10 mouse cellular contexts compared by ENCODE assay signal in the genomic region with DNA sequence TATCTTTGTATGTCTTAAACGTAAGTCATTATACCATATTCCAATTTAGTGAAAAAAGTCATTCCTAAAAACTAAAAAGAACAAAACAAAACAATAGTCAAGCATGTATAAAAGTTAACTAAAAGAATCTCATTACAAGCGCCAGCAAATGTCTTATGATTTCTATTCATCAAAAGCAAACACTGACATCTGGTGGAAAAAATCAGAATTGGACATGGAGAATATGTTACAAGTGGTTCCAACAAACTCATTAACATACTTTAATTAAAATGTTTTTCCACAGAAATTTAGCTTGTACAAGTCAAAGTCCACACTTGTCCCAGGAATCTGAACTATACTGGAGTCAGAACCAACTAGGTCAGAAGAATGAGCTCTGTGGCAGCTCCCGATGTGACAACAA. TPM values are rescaled to one million over a fixed set of nuclear protein-coding genes. Genes with fewer than 3 reads are reported as not detected.
DNase-seq lines count a peak whose midpoint lies in the region; ATAC-seq and TF ChIP-seq lines count a peak whose summit lies in the region.
"Had no signal": no experiment of that assay in that cellular context is flagged by ENCODE, and none has a peak within 500 bp of the region (broad histone marks: within the 10 kb centered on the region; RNA-seq: fewer than 3 reads in every experiment).

No protein-coding gene starts in this region.

- no peak overlapping the region for H3K4me3 ChIP-seq in kidney, postnatal 0 days (replicated peaks; ENCODE audit: low read depth, low read length)
- H3K4me3 ChIP-seq: heart, embryonic 12.5 days had no signal

- no peak overlapping the region for H3K4me2 ChIP-seq in kidney, postnatal 0 days (ENCODE audit: low read length)
- H3K4me2 ChIP-seq: heart, embryonic 12.5 days had no signal

- TF ChIP-seq CTCF in kidney, postnatal 0 days (IDR thresholded peaks at IDR 0.05; ENCODE audit: low read depth), result peak; percentile 76

- H3K9ac ChIP-seq in kidney, postnatal 0 days (ENCODE audit: low read depth, low read length), result no peak overlapping the region
- H3K9ac ChIP-seq: heart, embryonic 12.5 days had no signal

- no peaks in the 10 kb centered on the region for H3K27me3 ChIP-seq in kidney, postnatal 0 days (ENCODE audit: insufficient read depth, low read length)
- H3K27me3 ChIP-seq: heart, embryonic 12.5 days had no signal

- peak; percentile 46 for DNase-seq in embryo, embryonic 11 days
- no peak for DNase-seq in embryo, embryonic 10 days (ENCODE audit: low spot score)
- peak; percentile 74 for DNase-seq in kidney, postnatal 0 days (ENCODE audit: low spot score)
- no peak for DNase-seq in kidney, adult 11 months
- peak; percentile 53 for DNase-seq in 416B (ENCODE audit: low read depth)
- no peak for DNase-seq in heart, postnatal 25 days (ENCODE audit: low spot score)
- no peak for DNase-seq in spleen, postnatal 14 days (ENCODE audit: low spot score in 2 of 2)
- DNase-seq: adrenal gland, adult 8-10 months had no signal

- no peaks in the 10 kb centered on the region for H3K4me1 ChIP-seq in kidney, postnatal 0 days (replicated peaks; ENCODE audit: insufficient read depth, low read length)
- H3K4me1 ChIP-seq: heart, embryonic 12.5 days had no signal

- intact Hi-C loops in heart, postnatal 25 days (cut with DNase I), result no loop called here

- 78% methylated on average over 3 of the region's 3 CpGs for WGBS in kidney, postnatal 0 days

- peaks cover 36% of the 10 kb centered on the region for H3K36me3 ChIP-seq in kidney, postnatal 0 days (ENCODE audit: insufficient read depth, low read length)

- H3K9me3 ChIP-seq in kidney, postnatal 0 days (replicated peaks; ENCODE audit: low read length), result no peaks in the 10 kb centered on the region
- H3K9me3 ChIP-seq: heart, embryonic 12.5 days had no signal

- no peak overlapping the region for H3K27ac ChIP-seq in kidney, postnatal 0 days

- ATAC-seq in kidney, postnatal 0 days (replicated peaks; ENCODE audit: low FRiP score, low read depth), result no peak
- peak; percentile 58; the same call in 1 of the 2 replicates for ATAC-seq in common myeloid progenitor, adult 5-6 weeks (replicated peaks; ENCODE audit: low read depth, poor library complexity, severe bottlenecking)

RNA-seq across cellular contexts. Expression of gene Mmadhc, which starts 11.8 kb away (rescaled TPM):
- polyA plus RNA-seq in kidney, postnatal 0 days (2015; fragmentation: Nextera tagmentation; extraction: Ambion mirVana), result 158 and 167 TPM in 2 replicates
- 70.0 and 82.7 TPM in 2 replicates for total RNA-seq in common myeloid progenitor, adult 5-6 weeks (2017)
- 100 to 1,000 TPM; 161 to 168 TPM for total RNA-seq in heart, postnatal 25 days (2021)

Comparison
In these comparisons a context has a peak if more than half of its experiments do, and no peak if none do; other contexts are left out.
1. DNase-seq: peak in embryo, embryonic 11 days (single experiment), kidney, postnatal 0 days (single experiment) and 416B (single experiment); none in embryo, embryonic 10 days (single experiment), kidney, adult 11 months (single experiment), heart, postnatal 25 days (single experiment) and spleen, postnatal 14 days (0 of 2).